Mouse (Mus musculus): ENCODE measurements around the gene Pik3cb. TPM values are rescaled to one million over a fixed set of nuclear protein-coding genes. Genes with fewer than 3 reads are reported as not detected.
A peak's percentile ranks its signal among the peaks of the same experiment; 100 is the strongest.

Gene Pik3cb
- total RNA-seq (2014; rRNA removed) = 5.8 and 8.4 TPM in 2 replicates
- 3.2 and 3.8 TPM in 2 replicates for polyA plus RNA-seq (2015; fragmentation: Nextera tagmentation; extraction: Ambion mirVana)

DNA sequence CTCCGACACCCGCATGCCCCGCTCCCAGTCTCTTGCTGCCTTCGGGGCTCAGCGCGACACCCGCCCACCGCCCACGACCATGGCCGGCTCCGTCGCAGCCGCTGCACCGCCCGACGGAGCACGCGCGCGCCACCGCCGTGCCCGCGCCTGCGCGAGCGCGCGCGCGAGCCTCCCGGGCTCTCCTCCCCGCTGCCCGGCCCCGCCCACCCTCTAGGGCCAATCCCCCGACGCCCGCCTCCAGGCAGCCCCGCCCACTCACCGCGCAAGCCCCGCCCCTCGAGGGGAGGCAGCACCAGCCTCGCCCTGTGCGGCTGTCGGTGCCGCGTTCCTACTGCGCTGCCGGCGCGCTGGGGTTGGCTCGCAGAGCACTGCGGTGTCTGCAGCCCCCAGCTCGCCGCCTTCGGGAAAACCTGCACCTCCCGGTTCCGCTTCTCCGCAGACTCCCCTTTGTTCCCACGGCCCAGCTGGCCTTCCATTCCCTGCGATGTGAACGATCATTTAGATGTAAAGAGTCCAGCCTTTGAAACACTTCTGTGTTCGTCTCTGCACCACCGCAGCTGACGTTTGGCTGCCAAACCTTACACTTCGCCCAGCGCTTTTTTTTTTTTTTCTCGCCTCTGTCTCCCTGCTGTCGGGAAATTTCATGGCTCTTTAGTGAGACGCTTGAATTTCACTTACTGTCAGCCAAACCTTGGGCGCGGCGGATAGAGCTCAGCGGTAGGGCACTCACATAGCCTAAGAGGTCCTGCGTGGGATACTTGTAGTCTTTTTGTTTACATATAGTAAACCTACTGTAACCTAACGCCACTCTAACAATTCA is at the start of gene Pik3cb:
Gene Pik3cb, minus strand, starts transcription at position 559 of the 820 bp plus-strand sequence.
- TF ChIP-seq CTCF (IDR thresholded peaks at IDR 0.05) = no peak
- Histone ChIP-seq H3K4me3 (ENCODE audit: low read depth, low read length) (peak within 1 kb of the TSS; percentile 85), H3K9ac (replicated peaks; ENCODE audit: low read length, poor library complexity, severe bottlenecking) (peak within 1 kb of the TSS; percentile 88), H3K4me1 (ENCODE audit: insufficient read depth, low read length) (peaks cover 12% of the 10 kb centered on the region), H3K9me3 (ENCODE audit: low read length) (no peaks in the 10 kb centered on the region), H3K36me3 (ENCODE audit: insufficient read depth, low read length) (no peaks in the 10 kb centered on the region), H3K27me3 (ENCODE audit: insufficient read depth, low read length) (no peaks in the 10 kb centered on the region), H3K27ac (ENCODE audit: low read depth, low read length) (peak within 1 kb of the TSS; percentile 95), H3K4me2 (ENCODE audit: low read depth, low read length, poor library complexity, severe bottlenecking) (peak within 1 kb of the TSS; percentile 59)
- WGBS = under 1% methylated on average over 65 of the region's 77 CpGs
- peak; percentile 93 for ATAC-seq (ENCODE audit: low FRiP score)
- peak; percentile 92 for DNase-seq (ENCODE audit: low spot score)

GRCm38 (mm10) chr9:99183043-99183670 is 42.7 kb upstream of the Pik3cb start:
- Histone ChIP-seq H3K36me3 (ENCODE audit: insufficient read depth, low read length) (no peaks in the 10 kb centered on the region), H3K9me3 (ENCODE audit: low read length) (no peaks in the 10 kb centered on the region), H3K9ac (replicated peaks; ENCODE audit: low read length, poor library complexity, severe bottlenecking) (no peak overlapping the region), H3K27me3 (ENCODE audit: insufficient read depth, low read length) (no peaks in the 10 kb centered on the region), H3K4me2 (ENCODE audit: low read depth, low read length, poor library complexity, severe bottlenecking) (no peak overlapping the region), H3K27ac (ENCODE audit: low read depth, low read length) (no peak overlapping the region), H3K4me3 (ENCODE audit: low read depth, low read length) (no peak overlapping the region), H3K4me1 (ENCODE audit: insufficient read depth, low read length) (no peaks in the 10 kb centered on the region)
- DNase-seq (ENCODE audit: low spot score) (no peak), ATAC-seq (ENCODE audit: low FRiP score) (no peak)
- 85% methylated on average over 8 of the region's 8 CpGs for WGBS
- no peak for TF ChIP-seq CTCF (IDR thresholded peaks at IDR 0.05)

- no peak for ATAC-seq (ENCODE audit: low FRiP score)
- WGBS = 94% methylated on average over 7 of the region's 7 CpGs
Measured at GRCm38 (mm10) chr9:99182121-99182520, 41.7 kb upstream of the Pik3cb start.

DNA sequence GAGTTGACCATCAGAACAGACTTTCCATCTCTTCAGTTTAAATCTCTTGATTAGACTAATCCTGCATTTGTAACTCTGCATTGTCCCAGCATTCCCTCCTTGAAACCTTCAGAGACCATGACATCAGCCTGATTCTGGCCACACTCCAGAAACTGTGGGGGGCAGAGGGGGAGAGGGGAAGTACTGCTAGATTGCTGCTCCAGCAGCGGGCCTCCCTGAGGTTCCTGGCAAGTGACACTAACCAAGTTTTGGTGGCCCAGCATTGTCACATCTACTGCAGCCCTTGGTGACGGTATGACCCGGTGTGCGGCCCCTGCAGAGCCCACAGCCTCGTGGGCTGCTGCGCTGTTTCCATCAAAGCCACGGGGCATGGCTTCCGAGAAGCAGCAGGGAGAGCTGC is 39.9 kb upstream of the Pik3cb start:
- DNase-seq (ENCODE audit: low spot score) (peak; percentile 3), ATAC-seq (ENCODE audit: low FRiP score) (no peak)
- H3K27me3 ChIP-seq (ENCODE audit: insufficient read depth, low read length) = no peaks in the 10 kb centered on the region
- H3K36me3 ChIP-seq (ENCODE audit: insufficient read depth, low read length) = no peaks in the 10 kb centered on the region
- H3K27ac ChIP-seq (ENCODE audit: low read depth, low read length) = no peak overlapping the region
- no peak overlapping the region for H3K4me2 ChIP-seq (ENCODE audit: low read depth, low read length, poor library complexity, severe bottlenecking)
- TF ChIP-seq CTCF (IDR thresholded peaks at IDR 0.05) = no peak
- H3K9me3 ChIP-seq (ENCODE audit: low read length) = no peaks in the 10 kb centered on the region
- 37% methylated on average over 8 of the region's 8 CpGs for WGBS
- H3K9ac ChIP-seq (replicated peaks; ENCODE audit: low read length, poor library complexity, severe bottlenecking) = no peak overlapping the region
- no peaks in the 10 kb centered on the region for H3K4me1 ChIP-seq (ENCODE audit: insufficient read depth, low read length)
- no peak overlapping the region for H3K4me3 ChIP-seq (ENCODE audit: low read depth, low read length)

More at GRCm38 (mm10) chr9:99182121-99182520, 41.7 kb upstream of the Pik3cb start:
- no peaks in the 10 kb centered on the region for H3K4me1 ChIP-seq (ENCODE audit: insufficient read depth, low read length)
- no peaks in the 10 kb centered on the region for H3K36me3 ChIP-seq (ENCODE audit: insufficient read depth, low read length)
- H3K4me3 ChIP-seq (ENCODE audit: low read depth, low read length) = no peak overlapping the region
- DNase-seq (ENCODE audit: low spot score) = no peak
- H3K4me2 ChIP-seq (ENCODE audit: low read depth, low read length, poor library complexity, severe bottlenecking) = no peak overlapping the region
- TF ChIP-seq CTCF (IDR thresholded peaks at IDR 0.05) = no peak
- no peak overlapping the region for H3K27ac ChIP-seq (ENCODE audit: low read depth, low read length)
- H3K9me3 ChIP-seq (ENCODE audit: low read length) = no peaks in the 10 kb centered on the region
- H3K9ac ChIP-seq (replicated peaks; ENCODE audit: low read length, poor library complexity, severe bottlenecking) = no peak overlapping the region
- no peaks in the 10 kb centered on the region for H3K27me3 ChIP-seq (ENCODE audit: insufficient read depth, low read length)

GRCm38 (mm10) chr9:99178736-99179135 is 38.3 kb upstream of the Pik3cb start:
- Histone ChIP-seq H3K4me1 (ENCODE audit: insufficient read depth, low read length) (no peaks in the 10 kb centered on the region), H3K4me2 (ENCODE audit: low read depth, low read length, poor library complexity, severe bottlenecking) (no peak overlapping the region), H3K36me3 (ENCODE audit: insufficient read depth, low read length) (no peaks in the 10 kb centered on the region), H3K9me3 (ENCODE audit: low read length) (no peaks in the 10 kb centered on the region), H3K9ac (replicated peaks; ENCODE audit: low read length, poor library complexity, severe bottlenecking) (no peak overlapping the region), H3K4me3 (ENCODE audit: low read depth, low read length) (no peak overlapping the region), H3K27ac (ENCODE audit: low read depth, low read length) (no peak overlapping the region), H3K27me3 (ENCODE audit: insufficient read depth, low read length) (no peaks in the 10 kb centered on the region)
- ATAC-seq (ENCODE audit: low FRiP score) (no peak), DNase-seq (ENCODE audit: low spot score) (no peak)
- WGBS = 77% methylated on average over 3 of the region's 3 CpGs
- no peak for TF ChIP-seq CTCF (IDR thresholded peaks at IDR 0.05)

GRCm38 (mm10) chr9:99175774-99176173 is 35.4 kb upstream of the Pik3cb start:
- ATAC-seq (ENCODE audit: low FRiP score) (no peak), DNase-seq (ENCODE audit: low spot score) (no peak)
- Histone ChIP-seq H3K27me3 (ENCODE audit: insufficient read depth, low read length) (no peaks in the 10 kb centered on the region), H3K4me1 (ENCODE audit: insufficient read depth, low read length) (no peaks in the 10 kb centered on the region), H3K4me2 (ENCODE audit: low read depth, low read length, poor library complexity, severe bottlenecking) (no peak overlapping the region), H3K27ac (ENCODE audit: low read depth, low read length) (no peak overlapping the region), H3K9ac (replicated peaks; ENCODE audit: low read length, poor library complexity, severe bottlenecking) (no peak overlapping the region), H3K36me3 (ENCODE audit: insufficient read depth, low read length) (no peaks in the 10 kb centered on the region), H3K9me3 (ENCODE audit: low read length) (no peaks in the 10 kb centered on the region), H3K4me3 (ENCODE audit: low read depth, low read length) (no peak overlapping the region)
- TF ChIP-seq CTCF (IDR thresholded peaks at IDR 0.05) = no peak
- WGBS = 89% methylated on average over 6 of the region's 6 CpGs

Measured in midbrain, postnatal 0 days (tissue).